Mouse (Mus musculus): ENCODE measurements at regions not wholly inside any gene's neighbourhood (a gene's known extent, or its start where the extent isn't known, plus 50 kb on each side); places are given as distances from the start of the nearest gene placed in this dataset.

DNA sequence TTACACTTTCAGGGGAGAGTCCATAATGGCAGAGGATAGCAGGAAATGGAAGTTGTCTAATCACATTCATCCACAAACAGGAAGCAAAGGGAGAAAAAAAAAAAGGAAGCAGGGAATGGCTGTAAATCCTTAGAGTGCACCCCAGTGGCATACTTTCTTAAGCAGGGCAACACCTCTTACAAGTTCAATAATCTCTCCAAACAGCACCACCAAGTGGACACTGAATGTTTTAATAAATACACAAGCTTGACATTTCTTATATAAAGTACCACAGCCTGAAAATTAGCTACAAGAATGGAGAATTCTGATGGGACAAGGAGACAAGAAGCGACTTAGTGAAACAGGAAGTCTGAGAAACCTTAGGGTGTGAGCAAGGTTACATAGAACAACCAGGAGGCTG is 849.5 kb upstream of the Chrm3 start:
- H3K36me3 ChIP-seq (ENCODE audit: control insufficient read depth, insufficient read depth): no peaks in the 10 kb centered on the region
- H3K4me1 ChIP-seq (ENCODE audit: control insufficient read depth, low read depth, low read length): no peaks in the 10 kb centered on the region
- no peaks in the 10 kb centered on the region for H3K9me3 ChIP-seq (replicated peaks; ENCODE audit: control insufficient read depth, low read length)
- no peaks in the 10 kb centered on the region for H3K27me3 ChIP-seq (ENCODE audit: control insufficient read depth, insufficient read depth, low read depth, low read length)
- no peak overlapping the region for H3K4me2 ChIP-seq (ENCODE audit: low read depth, low read length)
- no peak overlapping the region for H3K9ac ChIP-seq (ENCODE audit: low read depth, low read length)
- WGBS (ENCODE audit: insufficient replicate concordance): 73% methylated on average over 1 of the region's 1 CpGs
- no peak overlapping the region for H3K4me3 ChIP-seq (ENCODE audit: low read depth, low read length)
- no peak for ATAC-seq (ENCODE audit: low read depth)
- H3K27ac ChIP-seq (ENCODE audit: low read length): no peak overlapping the region

DNA sequence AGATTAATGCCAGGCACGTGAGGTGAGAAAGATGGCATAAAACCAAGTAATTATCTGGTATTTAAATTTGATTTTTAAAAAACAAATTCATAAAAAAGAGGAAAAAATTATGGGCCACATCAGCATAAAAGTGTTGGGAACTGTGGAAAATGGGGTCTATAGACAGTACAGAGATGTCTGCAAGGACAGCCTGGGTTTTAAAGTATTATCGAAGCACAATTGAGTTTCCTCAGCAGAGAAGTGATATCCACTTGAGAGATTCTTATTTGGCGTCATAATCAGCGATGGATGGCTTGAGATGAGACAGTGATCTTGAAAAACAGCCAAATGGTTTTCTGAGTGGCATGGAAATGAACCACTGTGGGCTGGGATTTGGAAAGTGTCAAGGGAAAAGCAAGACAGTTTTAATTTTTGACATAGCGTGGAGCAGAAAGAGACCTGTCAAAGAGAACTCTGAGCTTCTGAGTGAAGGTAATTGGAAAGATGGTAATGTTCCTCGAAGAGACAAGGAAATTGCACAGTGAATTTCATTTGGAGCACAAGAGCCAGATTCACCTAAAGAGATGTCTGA is 844.7 kb upstream of the Chrm3 start:
- Histone ChIP-seq H3K9me3 (replicated peaks; ENCODE audit: control insufficient read depth, low read length) (no peaks in the 10 kb centered on the region), H3K4me2 (ENCODE audit: low read depth, low read length) (no peak overlapping the region), H3K27me3 (ENCODE audit: control insufficient read depth, insufficient read depth, low read depth, low read length) (no peaks in the 10 kb centered on the region), H3K4me1 (ENCODE audit: control insufficient read depth, low read depth, low read length) (no peaks in the 10 kb centered on the region), H3K9ac (ENCODE audit: low read depth, low read length) (no peak overlapping the region), H3K36me3 (ENCODE audit: control insufficient read depth, insufficient read depth) (no peaks in the 10 kb centered on the region), H3K27ac (ENCODE audit: low read length) (no peak overlapping the region), H3K4me3 (ENCODE audit: low read depth, low read length) (no peak overlapping the region)
- 52% methylated on average over 6 of the region's 6 CpGs for WGBS (ENCODE audit: insufficient replicate concordance)
- no peak for ATAC-seq (ENCODE audit: low read depth)

DNA sequence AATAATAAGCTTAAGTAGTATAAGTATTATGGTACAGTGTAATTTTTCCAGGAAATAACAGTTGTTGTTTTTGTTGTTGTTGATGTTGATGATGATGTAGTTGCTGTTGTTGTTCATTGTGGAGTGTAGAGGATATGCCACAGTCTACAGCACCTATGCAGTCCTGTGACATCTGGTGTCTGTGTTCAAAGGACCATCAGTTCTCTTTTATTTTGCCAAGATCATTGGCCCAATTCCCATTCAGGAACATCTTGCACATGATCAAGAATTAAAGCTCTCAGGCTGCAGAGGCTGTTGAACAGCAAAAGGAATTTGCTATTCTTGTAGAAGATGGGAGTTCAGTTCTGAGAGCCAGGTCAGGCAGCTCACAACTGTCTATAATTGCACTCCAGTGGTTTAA is 841.3 kb upstream of the Chrm3 start:
- H3K4me2 ChIP-seq (ENCODE audit: low read depth, low read length): no peak overlapping the region
- no peaks in the 10 kb centered on the region for H3K4me1 ChIP-seq (ENCODE audit: control insufficient read depth, low read depth, low read length)
- no peak overlapping the region for H3K27ac ChIP-seq (ENCODE audit: low read length)
- H3K27me3 ChIP-seq (ENCODE audit: control insufficient read depth, insufficient read depth, low read depth, low read length): no peaks in the 10 kb centered on the region
- no peak for ATAC-seq (ENCODE audit: low read depth)
- H3K36me3 ChIP-seq (ENCODE audit: control insufficient read depth, insufficient read depth): no peaks in the 10 kb centered on the region
- H3K9me3 ChIP-seq (replicated peaks; ENCODE audit: control insufficient read depth, low read length): no peaks in the 10 kb centered on the region
- H3K4me3 ChIP-seq (ENCODE audit: low read depth, low read length): no peak overlapping the region
- no peak overlapping the region for H3K9ac ChIP-seq (ENCODE audit: low read depth, low read length)

DNA sequence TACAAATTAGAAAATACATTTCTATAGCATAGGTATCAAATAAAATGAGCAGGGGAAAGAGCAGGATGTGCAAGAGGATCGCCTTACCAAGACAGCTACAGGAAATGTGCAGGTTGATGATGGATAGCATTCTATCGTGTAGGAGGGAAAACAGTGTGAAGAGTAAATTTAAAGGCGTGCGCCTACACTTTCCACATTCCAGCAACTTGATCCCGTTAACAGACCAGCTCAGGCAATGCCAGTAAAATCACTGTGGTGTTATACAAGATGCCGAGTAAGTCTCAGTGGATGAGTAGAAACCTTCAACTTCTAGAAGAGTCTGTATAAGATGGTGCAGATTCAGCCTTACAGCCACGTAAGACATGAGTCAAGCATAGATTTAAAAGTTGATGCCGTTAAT is 831.8 kb upstream of the Chrm3 start:
- no peaks in the 10 kb centered on the region for H3K9me3 ChIP-seq (replicated peaks; ENCODE audit: control insufficient read depth, low read length)
- H3K4me2 ChIP-seq (ENCODE audit: low read depth, low read length): no peak overlapping the region
- H3K27ac ChIP-seq (ENCODE audit: low read length): no peak overlapping the region
- no peaks in the 10 kb centered on the region for H3K4me1 ChIP-seq (ENCODE audit: control insufficient read depth, low read depth, low read length)
- no peaks in the 10 kb centered on the region for H3K36me3 ChIP-seq (ENCODE audit: control insufficient read depth, insufficient read depth)
- no peak overlapping the region for H3K9ac ChIP-seq (ENCODE audit: low read depth, low read length)
- H3K27me3 ChIP-seq (ENCODE audit: control insufficient read depth, insufficient read depth, low read depth, low read length): no peaks in the 10 kb centered on the region
- no peak overlapping the region for H3K4me3 ChIP-seq (ENCODE audit: low read depth, low read length)
- WGBS (ENCODE audit: insufficient replicate concordance): 63% methylated on average over 8 of the region's 8 CpGs
- ATAC-seq (ENCODE audit: low read depth): no peak

DNA sequence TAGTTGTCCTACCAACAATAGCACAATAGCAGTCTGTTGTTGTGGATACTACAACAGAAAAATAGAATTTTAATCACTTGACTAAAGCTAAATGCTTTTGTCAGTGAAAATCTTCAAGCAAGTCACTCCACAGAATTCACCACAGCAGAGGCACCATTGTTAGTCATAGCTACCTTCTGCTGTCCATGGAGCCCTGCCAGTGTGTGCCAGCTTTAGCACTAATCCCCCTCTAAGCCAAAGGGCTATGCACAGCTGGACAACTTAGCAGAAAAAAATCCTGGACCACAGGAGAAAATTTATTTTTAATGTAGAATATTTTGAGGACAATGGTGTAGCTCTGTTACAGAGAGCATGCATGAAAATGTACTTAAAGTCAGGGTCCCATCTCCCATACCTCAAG is 820.5 kb upstream of the Chrm3 start:
- H3K27me3 ChIP-seq (ENCODE audit: control insufficient read depth, insufficient read depth, low read depth, low read length): no peaks in the 10 kb centered on the region
- H3K27ac ChIP-seq (ENCODE audit: low read length): no peak overlapping the region
- no peaks in the 10 kb centered on the region for H3K4me1 ChIP-seq (ENCODE audit: control insufficient read depth, low read depth, low read length)
- ATAC-seq (ENCODE audit: low read depth): no peak
- H3K4me2 ChIP-seq (ENCODE audit: low read depth, low read length): no peak overlapping the region
- no peak overlapping the region for H3K9ac ChIP-seq (ENCODE audit: low read depth, low read length)
- H3K4me3 ChIP-seq (ENCODE audit: low read depth, low read length): no peak overlapping the region
- H3K36me3 ChIP-seq (ENCODE audit: control insufficient read depth, insufficient read depth): no peaks in the 10 kb centered on the region
- H3K9me3 ChIP-seq (replicated peaks; ENCODE audit: control insufficient read depth, low read length): no peaks in the 10 kb centered on the region

DNA sequence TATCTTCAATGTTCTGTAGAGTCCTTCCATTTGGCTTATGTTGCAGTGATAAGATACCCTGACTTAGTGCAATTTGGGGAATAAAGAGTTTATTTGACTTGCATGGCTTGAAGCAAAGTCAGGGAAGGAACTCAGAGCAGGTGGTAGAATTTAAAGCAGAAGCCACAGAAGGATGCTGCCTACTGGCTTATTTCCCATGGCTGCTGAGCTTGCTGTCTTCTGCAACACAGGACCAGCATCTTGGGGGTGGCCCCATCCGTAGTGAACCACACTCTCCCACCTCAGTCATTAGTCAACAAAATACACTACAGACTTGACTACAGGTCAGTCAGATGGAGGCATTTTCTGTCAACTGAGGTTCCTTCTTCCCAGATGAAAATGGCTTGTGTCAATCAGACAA is 819.7 kb upstream of the Chrm3 start:
- 65% methylated on average over 1 of the region's 1 CpGs for WGBS (ENCODE audit: insufficient replicate concordance)
- Histone ChIP-seq H3K36me3 (ENCODE audit: control insufficient read depth, insufficient read depth) (no peaks in the 10 kb centered on the region), H3K9me3 (replicated peaks; ENCODE audit: control insufficient read depth, low read length) (no peaks in the 10 kb centered on the region), H3K9ac (ENCODE audit: low read depth, low read length) (no peak overlapping the region), H3K4me2 (ENCODE audit: low read depth, low read length) (no peak overlapping the region), H3K27me3 (ENCODE audit: control insufficient read depth, insufficient read depth, low read depth, low read length) (no peaks in the 10 kb centered on the region), H3K27ac (ENCODE audit: low read length) (no peak overlapping the region), H3K4me3 (ENCODE audit: low read depth, low read length) (no peak overlapping the region), H3K4me1 (ENCODE audit: control insufficient read depth, low read depth, low read length) (no peaks in the 10 kb centered on the region)
- no peak for ATAC-seq (ENCODE audit: low read depth)

DNA sequence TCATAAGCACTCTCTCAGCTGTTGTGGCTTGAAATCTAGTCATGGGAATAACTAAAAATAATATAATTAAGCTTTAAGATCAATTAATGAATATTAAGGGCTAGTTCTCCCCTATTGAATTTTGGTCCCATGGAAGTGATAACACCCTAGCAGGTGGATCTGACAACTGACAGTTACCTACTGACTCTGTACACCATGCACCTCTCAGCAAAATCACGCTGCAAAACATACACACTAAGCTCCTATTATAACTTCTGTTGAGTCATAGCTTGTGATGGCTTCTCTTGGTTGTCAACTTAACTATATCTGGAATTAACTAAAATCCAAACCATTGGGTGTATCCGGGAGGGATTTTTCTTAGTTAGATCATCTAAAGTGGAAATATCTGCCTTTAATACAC is 817.9 kb upstream of the Chrm3 start:
- Histone ChIP-seq H3K4me2 (ENCODE audit: low read depth, low read length) (no peak overlapping the region), H3K4me3 (ENCODE audit: low read depth, low read length) (no peak overlapping the region), H3K36me3 (ENCODE audit: control insufficient read depth, insufficient read depth) (no peaks in the 10 kb centered on the region), H3K27ac (ENCODE audit: low read length) (no peak overlapping the region), H3K9me3 (replicated peaks; ENCODE audit: control insufficient read depth, low read length) (no peaks in the 10 kb centered on the region), H3K27me3 (ENCODE audit: control insufficient read depth, insufficient read depth, low read depth, low read length) (no peaks in the 10 kb centered on the region), H3K9ac (ENCODE audit: low read depth, low read length) (no peak overlapping the region), H3K4me1 (ENCODE audit: control insufficient read depth, low read depth, low read length) (no peaks in the 10 kb centered on the region)
- 51% methylated on average over 2 of the region's 2 CpGs for WGBS (ENCODE audit: insufficient replicate concordance)
- ATAC-seq (ENCODE audit: low read depth): no peak

DNA sequence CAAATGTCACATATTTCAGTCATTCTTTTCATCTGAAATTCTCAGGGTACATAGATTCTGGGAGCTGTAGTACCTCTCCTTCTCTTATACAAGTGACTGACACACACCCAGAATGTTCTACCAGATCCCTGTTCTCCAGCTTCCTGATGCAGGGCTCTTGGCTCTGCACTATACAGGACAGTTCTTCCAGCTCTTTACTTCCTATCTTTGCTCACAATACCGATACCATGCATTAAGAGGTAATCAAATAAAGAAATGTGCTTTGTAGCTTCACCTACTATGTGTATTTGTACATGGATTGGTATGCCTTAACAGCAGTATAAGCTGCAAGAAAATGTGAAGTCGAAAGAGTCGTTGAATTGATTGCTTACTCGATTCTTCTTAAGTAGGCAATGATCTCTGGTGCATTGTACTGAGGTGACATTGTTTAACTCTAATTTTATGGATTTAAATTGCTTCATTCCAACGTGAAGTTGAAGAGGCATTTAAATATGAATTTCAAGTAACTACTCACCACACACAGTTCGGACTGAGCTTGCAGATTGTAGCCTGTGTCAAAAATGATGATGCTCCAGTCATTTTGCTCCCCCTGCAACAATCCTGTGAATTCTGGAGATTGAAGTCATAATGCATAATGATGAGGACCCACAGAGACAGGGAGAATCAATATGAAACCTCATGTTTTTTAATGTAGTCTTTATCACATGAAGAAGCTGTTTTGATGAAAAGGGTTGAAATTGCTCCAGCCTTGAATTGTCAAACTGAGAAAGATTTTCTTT is 817.2 kb upstream of the Chrm3 start:
- Histone ChIP-seq H3K4me3 (ENCODE audit: low read depth, low read length) (no peak overlapping the region), H3K4me1 (ENCODE audit: control insufficient read depth, low read depth, low read length) (no peaks in the 10 kb centered on the region), H3K36me3 (ENCODE audit: control insufficient read depth, insufficient read depth) (no peaks in the 10 kb centered on the region), H3K27me3 (ENCODE audit: control insufficient read depth, insufficient read depth, low read depth, low read length) (no peaks in the 10 kb centered on the region), H3K4me2 (ENCODE audit: low read depth, low read length) (no peak overlapping the region), H3K9ac (ENCODE audit: low read depth, low read length) (no peak overlapping the region), H3K9me3 (replicated peaks; ENCODE audit: control insufficient read depth, low read length) (no peaks in the 10 kb centered on the region), H3K27ac (ENCODE audit: low read length) (no peak overlapping the region)
- WGBS (ENCODE audit: insufficient replicate concordance): 51% methylated on average over 6 of the region's 6 CpGs
- ATAC-seq (ENCODE audit: low read depth): no peak

DNA sequence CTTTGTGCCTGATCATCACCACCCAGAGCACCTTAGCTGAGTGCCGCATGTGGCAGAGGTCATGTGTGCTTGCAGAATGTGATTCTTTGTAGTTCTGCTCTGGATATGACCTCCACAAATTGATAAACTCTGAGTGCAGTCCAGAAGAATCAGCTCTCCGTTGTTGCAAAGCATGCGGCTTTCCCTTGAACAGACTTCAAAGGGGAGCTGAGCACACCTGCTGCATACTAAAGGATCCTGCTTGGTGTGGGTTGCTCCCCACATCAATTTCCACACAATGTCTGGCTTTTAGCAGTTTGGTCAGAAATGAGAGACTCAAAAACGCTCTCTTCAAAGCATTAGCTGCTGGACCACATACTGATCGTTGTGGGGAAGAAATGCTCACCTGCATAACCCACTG is 806.5 kb upstream of the Chrm3 start:
- Histone ChIP-seq H3K4me3 (ENCODE audit: low read depth, low read length) (no peak overlapping the region), H3K27me3 (ENCODE audit: control insufficient read depth, insufficient read depth, low read depth, low read length) (no peaks in the 10 kb centered on the region), H3K9ac (ENCODE audit: low read depth, low read length) (no peak overlapping the region), H3K4me2 (ENCODE audit: low read depth, low read length) (no peak overlapping the region), H3K27ac (ENCODE audit: low read length) (no peak overlapping the region), H3K36me3 (ENCODE audit: control insufficient read depth, insufficient read depth) (no peaks in the 10 kb centered on the region), H3K4me1 (ENCODE audit: control insufficient read depth, low read depth, low read length) (no peaks in the 10 kb centered on the region), H3K9me3 (replicated peaks; ENCODE audit: control insufficient read depth, low read length) (no peaks in the 10 kb centered on the region)
- ATAC-seq (ENCODE audit: low read depth): no peak
- 59% methylated on average over 5 of the region's 5 CpGs for WGBS (ENCODE audit: insufficient replicate concordance)
